Mouse (Mus musculus): ENCODE data around the gene Lfng. TPM values are rescaled to one million over a fixed set of nuclear protein-coding genes. Genes with fewer than 3 reads are reported as not detected.
A peak's percentile ranks its signal among the peaks of the same experiment; 100 is the strongest.

The Lfng gene
- total RNA-seq, 2 experiments from 2014 or later, result 19.7 to 20.7 TPM

- intact Hi-C loops (cut with DNase I), result loop anchor here (5.0 kb wide), 1 partner anchor 73 kb away; no protein-coding TSS in a partner anchor
- no peak for DNase-seq
Measured at GRCm38 (mm10) chr5:140615321-140616109, 8.4 kb downstream of the Lfng start.

GRCm38 (mm10) chr5:140616110-140616503, 9.0 kb downstream of the Lfng start:
- intact Hi-C loops (cut with DNase I), result loop anchor here (5.0 kb wide), 1 partner anchor 74 kb away; no protein-coding TSS in a partner anchor

GRCm38 (mm10) chr5:140616691-140617090, 9.6 kb downstream of the Lfng start:
- DNase-seq, result no peak

More at GRCm38 (mm10) chr5:140616110-140616503, 9.0 kb downstream of the Lfng start:
- DNase-seq, result no peak

GRCm38 (mm10) chr5:140617714-140618113, 10.6 kb downstream of the Lfng start:
- intact Hi-C loops (cut with DNase I), result loop anchor here (5.0 kb wide), 1 partner anchor 75 kb away; no protein-coding TSS in a partner anchor
- no peak for DNase-seq

More at GRCm38 (mm10) chr5:140616691-140617090, 9.6 kb downstream of the Lfng start:
- intact Hi-C loops (cut with DNase I), result loop anchor here (5.0 kb wide), 1 partner anchor 74 kb away; no protein-coding TSS in a partner anchor

- intact Hi-C loops (cut with DNase I), result loop anchor here (5.0 kb wide), 1 partner anchor 77 kb away; no protein-coding TSS in a partner anchor
Measured at GRCm38 (mm10) chr5:140619151-140619771, 12.1 kb downstream of the Lfng start.

GRCm38 (mm10) chr5:140619895-140620736, 13.0 kb downstream of the Lfng start:
- intact Hi-C loops (cut with DNase I), result loop anchor here (5.0 kb wide), 1 partner anchor 78 kb away; no protein-coding TSS in a partner anchor
- DNase-seq, result no peak

More at GRCm38 (mm10) chr5:140619151-140619771, 12.1 kb downstream of the Lfng start:
- DNase-seq, result peak; percentile 88

- intact Hi-C loops (cut with DNase I), result no loop called here
- DNase-seq, result no peak
Measured at GRCm38 (mm10) chr5:140621092-140621491, 14.0 kb downstream of the Lfng start.

GRCm38 (mm10) chr5:140621517-140621916, 14.4 kb downstream of the Lfng start:
- DNase-seq, result peak; percentile 60
- intact Hi-C loops (cut with DNase I), result no loop called here

GRCm38 (mm10) chr5:140622978-140623670, 16.0 kb downstream of the Lfng start:
- intact Hi-C loops (cut with DNase I), result no loop called here

GRCm38 (mm10) chr5:140623791-140624190, 16.7 kb downstream of the Lfng start:
- intact Hi-C loops (cut with DNase I), result no loop called here
- DNase-seq, result no peak

More at GRCm38 (mm10) chr5:140622978-140623670, 16.0 kb downstream of the Lfng start:
- no peak for DNase-seq

- DNase-seq, result no peak
- intact Hi-C loops (cut with DNase I), result no loop called here
Measured at GRCm38 (mm10) chr5:140624238-140624637, 17.1 kb downstream of the Lfng start.

- intact Hi-C loops (cut with DNase I), result no loop called here
- DNase-seq, result no peak
Measured at GRCm38 (mm10) chr5:140624961-140625360, 17.8 kb downstream of the Lfng start.

GRCm38 (mm10) chr5:140627580-140627979, 20.5 kb downstream of the Lfng start:
- intact Hi-C loops (cut with DNase I), result no loop called here

GRCm38 (mm10) chr5:140628995-140629394, 21.9 kb downstream of the Lfng start:
- DNase-seq, result no peak
- intact Hi-C loops (cut with DNase I), result no loop called here

More at GRCm38 (mm10) chr5:140627580-140627979, 20.5 kb downstream of the Lfng start:
- DNase-seq, result no peak

GRCm38 (mm10) chr5:140633432-140633831, 26.3 kb downstream of the Lfng start:
- intact Hi-C loops (cut with DNase I), result no loop called here
- DNase-seq, result no peak

- no peak for DNase-seq
- intact Hi-C loops (cut with DNase I), result no loop called here
Measured at GRCm38 (mm10) chr5:140634798-140635722, 27.9 kb downstream of the Lfng start.

- intact Hi-C loops (cut with DNase I), result no loop called here
- no peak for DNase-seq
Measured at GRCm38 (mm10) chr5:140636316-140637057, 29.4 kb downstream of the Lfng start.

- intact Hi-C loops (cut with DNase I), result no loop called here
- DNase-seq, result peak; percentile 71
Measured at GRCm38 (mm10) chr5:140637058-140637410, 29.9 kb downstream of the Lfng start.

Measured in left cerebral cortex, postnatal 4 days (tissue).